Mouse (Mus musculus): ENCODE data around the gene Xylt2.

Xylt2 gene

GRCm38 (mm10) chr11:94614603-94615002 is 62.7 kb downstream of the Xylt2 start:
- no peak for DNase-seq (ENCODE audit: low spot score)
